Mouse (Mus musculus) heart, embryonic 13.5 days (tissue): ENCODE results near the gene Krtap22-2. TPM values are rescaled to one million over a fixed set of nuclear protein-coding genes. Genes with fewer than 3 reads are reported as not detected.
"Not testable (repeated sequence)": the region's sequence is repeated elsewhere in the genome, so short reads cannot be mapped to it uniquely, and the experiment has no call there.

Experiments
- ATAC-seq: fragments of 200-750 bp; cut with Nextera tagmentation; 2 replicates; pipeline ENCODE4 v1.8.0; 2017; ENCODE audit warnings: moderate TSS enrichment; ENCODE audit not compliant: insufficient number of reproducible peaks, low FRiP score, low TSS enrichment; ENCODE audit errors: extremely low read depth
- H3K27ac ChIP-seq: fragments of 300-500 bp; sonication (generic); replicated peaks from 2 replicates; pipeline ENCODE4 v1.5.1; 2015; ENCODE audit warnings: moderate library complexity, mild to moderate bottlenecking, inconsistent platforms
- H3K27me3 ChIP-seq: fragments of 300-500 bp; sonication (generic); replicated peaks from 2 replicates; pipeline ENCODE4 v1.6.1; 2015; ENCODE audit warnings: mild to moderate bottlenecking, inconsistent platforms
- H3K36me3 ChIP-seq: fragments of 300-500 bp; sonication (generic); 2 replicates; pipeline ENCODE4 v1.6.1; 2015; ENCODE audit warnings: mild to moderate bottlenecking, inconsistent platforms
- H3K4me1 ChIP-seq: fragments of 300-500 bp; sonication (generic); 2 replicates; pipeline ENCODE4 v1.6.1; 2015; ENCODE audit warnings: inconsistent platforms
- H3K4me2 ChIP-seq: fragments of 300-500 bp; sonication (generic); 2 replicates; pipeline ENCODE4 v1.6.1; 2015; ENCODE audit warnings: inconsistent platforms, mild to moderate bottlenecking, moderate library complexity
- H3K4me3 ChIP-seq: fragments of 300-500 bp; sonication (generic); 2 replicates; pipeline ENCODE4 v1.5.1; 2015; ENCODE audit warnings: moderate library complexity, mild to moderate bottlenecking, inconsistent platforms
- H3K9ac ChIP-seq: fragments of 300-500 bp; sonication (generic); 2 replicates; pipeline ENCODE4 v1.6.1; 2015; ENCODE audit warnings: inconsistent platforms, mild to moderate bottlenecking, moderate library complexity
- H3K9me3 ChIP-seq: fragments of 300-500 bp; sonication (generic); 2 replicates; pipeline ENCODE4 v1.6.1; 2016; ENCODE audit warnings: inconsistent platforms
- WGBS: fragments of 180-500 bp; shearing (Covaris S2); methylation state at CpG from one replicate; pipeline ENCODE4 v1.1.7; 2015; ENCODE audit warnings: mixed read lengths; 5-methylcytosine and 5-hydroxymethylcytosine counted together
- polyA plus RNA-seq: library from polyadenylated mRNA; unstranded; fragments of >200 nt; fragmentation: Nextera tagmentation; extraction: Ambion mirVana; gene quantifications from 2 replicates; pipeline ENCODE4 v1.2.1, GENCODE M21; 2015

Krtap22-2 gene
- not detected in 2 replicates for polyA plus RNA-seq

DNA sequence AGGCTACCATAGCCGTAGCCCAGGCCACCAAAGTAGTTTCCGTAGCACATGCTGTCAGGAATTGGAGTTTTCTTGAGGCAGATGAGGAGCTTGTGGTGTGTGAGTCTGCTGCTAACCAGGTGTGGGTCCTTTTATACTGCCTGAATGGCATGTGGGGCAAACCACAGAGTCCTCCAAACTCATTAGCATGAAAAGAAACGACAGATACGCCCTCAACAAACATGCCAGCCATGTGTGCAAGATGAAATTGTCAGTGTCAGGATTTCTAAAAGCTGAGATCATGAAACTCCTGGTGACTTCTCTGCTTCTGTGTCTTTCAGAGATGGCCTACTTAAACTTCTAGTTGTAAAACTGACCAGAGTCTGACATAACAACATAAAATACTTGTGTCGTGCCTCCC is at the start of gene Krtap22-2:
TSS of gene Krtap22-2 (minus strand) at position 101 of the 400 bp plus-strand sequence.
- H3K27ac ChIP-seq = no peak within 1 kb of the TSS
- no peaks in the 10 kb centered on the region for H3K27me3 ChIP-seq
- 69% methylated on average over 5 of the region's 5 CpGs for WGBS
- no peak within 1 kb of the TSS for H3K4me3 ChIP-seq
- no peaks in the 10 kb centered on the region for H3K9me3 ChIP-seq
- ATAC-seq = no peak
- no peak within 1 kb of the TSS for H3K4me2 ChIP-seq
- no peaks in the 10 kb centered on the region for H3K4me1 ChIP-seq
- H3K36me3 ChIP-seq = no peaks in the 10 kb centered on the region
- no peak within 1 kb of the TSS for H3K9ac ChIP-seq

DNA sequence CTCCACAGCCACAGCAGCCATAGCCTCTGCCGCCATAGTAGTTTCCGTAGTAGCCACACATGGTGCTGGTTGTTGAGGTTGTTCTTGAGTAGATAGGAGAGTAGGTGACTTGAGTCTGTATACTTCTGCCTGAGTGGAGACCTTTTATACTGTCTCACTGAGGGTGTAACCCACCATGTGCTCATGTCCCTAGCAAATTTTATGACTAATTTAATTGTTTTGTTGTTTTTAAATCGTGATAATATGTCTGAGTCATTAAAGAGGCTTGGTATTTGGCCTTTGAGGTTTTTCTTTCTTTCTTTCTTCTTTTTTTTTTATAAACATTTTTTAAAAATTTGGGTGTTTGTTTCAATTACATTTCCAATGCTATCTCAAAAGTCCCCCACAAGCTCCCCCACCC is 37.2 kb upstream of the Krtap22-2 start, which contains the start of gene Krtap6-5:
TSS of gene Krtap6-5 (minus strand) at position 101 of the 400 bp plus-strand sequence.
- Histone ChIP-seq H3K36me3 (no peaks in the 10 kb centered on the region), H3K9ac (no peak within 1 kb of the TSS), H3K27me3 (no peaks in the 10 kb centered on the region), H3K4me1 (no peaks in the 10 kb centered on the region), H3K4me3 (no peak within 1 kb of the TSS), H3K27ac (no peak within 1 kb of the TSS), H3K4me2 (no peak within 1 kb of the TSS), H3K9me3 (peaks cover 7% of the 10 kb centered on the region; the same call in 1 of the 2 replicates)
- 71% methylated on average over 3 of the region's 3 CpGs for WGBS
- ATAC-seq = no peak

DNA sequence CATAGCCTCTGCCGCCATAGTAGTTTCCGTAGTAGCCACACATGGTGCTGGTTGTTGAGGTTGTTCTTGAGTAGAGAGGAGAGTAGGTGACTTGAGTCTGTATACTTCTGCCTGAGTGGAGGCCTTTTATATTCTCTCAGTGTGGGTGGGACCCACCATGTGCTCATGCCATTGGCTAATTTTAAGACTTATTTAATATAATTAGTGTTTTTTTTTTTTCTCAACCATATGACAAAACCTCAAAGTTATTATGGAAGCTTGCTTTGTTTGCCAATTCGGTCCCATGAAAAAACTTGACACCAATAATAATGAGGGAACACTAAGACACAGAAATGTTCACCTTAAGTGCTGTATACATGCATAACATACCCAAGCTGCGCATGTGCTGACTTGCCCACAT is 30.8 kb upstream of the Krtap22-2 start, which contains the start of gene Gm10228:
TSS of gene Gm10228 (minus strand) at position 101 of the 400 bp plus-strand sequence.
- not testable (repeated sequence) for H3K27ac ChIP-seq, ATAC-seq
- WGBS = 85% methylated on average over 2 of the region's 4 CpGs

DNA sequence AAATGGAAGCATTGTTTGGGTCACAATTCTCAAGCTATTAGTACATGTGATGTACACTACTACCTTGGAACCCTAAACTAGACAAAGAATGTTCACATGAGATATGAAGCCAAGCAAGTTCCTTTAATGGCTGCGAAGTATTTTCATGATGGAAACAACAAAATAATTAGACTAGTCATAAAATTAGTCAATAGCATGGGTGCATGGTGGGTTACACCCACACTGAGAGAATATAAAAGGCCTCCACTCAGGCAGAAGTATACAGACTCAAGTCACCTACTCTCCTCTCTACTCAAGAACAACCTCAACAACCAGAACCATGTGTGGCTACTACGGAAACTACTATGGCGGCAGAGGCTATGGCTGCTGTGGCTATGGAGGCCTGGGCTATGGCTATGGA is 20.8 kb upstream of the Krtap22-2 start, which contains the start of gene Krtap6-1:
TSS of gene Krtap6-1 (plus strand) at position 301 of the 400 bp plus-strand sequence.
- H3K9me3 ChIP-seq, H3K36me3 ChIP-seq, H3K4me2 ChIP-seq, H3K4me1 ChIP-seq, ATAC-seq, H3K27ac ChIP-seq, H3K4me3 ChIP-seq, H3K27me3 ChIP-seq, H3K9ac ChIP-seq: not testable (repeated sequence)
- 86% methylated on average over 3 of the region's 3 CpGs for WGBS

More for the DNA sequence above, 30.8 kb upstream of the Krtap22-2 start, which contains the start of gene Gm10228:
- H3K9ac ChIP-seq, H3K36me3 ChIP-seq, H3K4me2 ChIP-seq, H3K4me3 ChIP-seq, H3K27me3 ChIP-seq, H3K9me3 ChIP-seq, H3K4me1 ChIP-seq: not testable (repeated sequence)

DNA sequence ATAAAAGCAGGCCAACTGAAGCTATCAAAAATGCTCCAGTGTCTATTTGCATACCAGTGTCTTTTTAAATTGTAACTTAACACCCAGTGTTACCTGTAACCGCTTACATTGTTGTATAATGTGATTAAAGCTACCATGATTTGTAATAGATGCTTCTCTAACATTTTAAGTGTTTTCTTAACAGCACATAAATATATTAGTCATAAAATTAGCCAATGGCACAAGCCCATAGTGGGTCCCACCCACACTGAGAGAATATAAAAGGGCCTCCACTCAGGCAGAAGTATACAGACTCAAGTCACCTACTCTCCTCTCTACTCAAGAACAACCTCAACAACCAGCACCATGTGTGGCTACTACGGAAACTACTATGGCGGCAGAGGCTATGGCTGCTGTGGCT is 4.4 kb upstream of the Krtap22-2 start, which contains the start of gene Gm10229:
TSS of gene Gm10229 (plus strand) at position 301 of the 400 bp plus-strand sequence.
- not testable (repeated sequence) for H3K9ac ChIP-seq, H3K9me3 ChIP-seq, H3K36me3 ChIP-seq, H3K4me1 ChIP-seq, H3K4me2 ChIP-seq, H3K27me3 ChIP-seq, ATAC-seq, H3K27ac ChIP-seq, H3K4me3 ChIP-seq
- WGBS = 84% methylated on average over 3 of the region's 3 CpGs

DNA sequence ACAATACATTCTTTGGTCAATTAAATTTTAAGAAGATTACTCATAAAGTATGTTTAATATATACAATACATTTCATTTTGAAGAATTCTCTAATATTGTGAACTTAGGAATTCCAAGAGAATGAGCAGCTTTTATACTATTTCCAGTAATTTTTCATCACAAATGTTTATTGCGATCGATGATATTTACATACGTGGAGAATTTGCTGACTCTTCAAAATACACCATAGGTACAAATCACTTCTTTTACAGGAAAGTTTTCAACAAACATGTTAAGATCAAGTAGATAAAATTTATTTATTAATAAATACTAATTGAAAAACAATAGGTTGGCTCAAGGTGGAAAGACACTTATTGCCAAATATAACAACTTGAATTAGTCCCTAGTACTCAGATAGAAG is 3.4 kb upstream of the Krtap22-2 start:
- 94% methylated on average over 3 of the region's 3 CpGs for WGBS
- ATAC-seq = no peak

DNA sequence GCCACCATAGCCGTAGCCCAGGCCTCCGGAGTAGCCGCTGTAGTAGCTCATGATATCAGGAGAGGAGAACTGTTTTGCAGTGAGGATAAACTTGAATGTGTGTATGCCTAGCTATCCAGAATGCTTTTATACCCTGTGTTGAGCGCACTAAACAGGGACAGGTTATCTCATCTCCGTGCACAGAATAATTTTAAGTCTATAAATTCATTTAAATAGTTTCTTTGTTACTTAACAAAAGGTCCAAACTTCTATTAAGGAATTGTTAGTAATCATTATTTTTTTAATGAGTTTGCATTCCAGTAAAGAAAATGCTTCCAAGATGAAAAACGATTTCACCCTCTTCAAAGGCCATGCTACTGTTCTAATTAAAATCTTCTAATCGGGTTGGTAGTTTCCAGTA is 47.8 kb downstream of the Krtap22-2 start, which contains the start of gene Krtap16-3:
TSS of gene Krtap16-3 (minus strand) at position 101 of the 400 bp plus-strand sequence.
- no peaks in the 10 kb centered on the region for H3K36me3 ChIP-seq
- no peak within 1 kb of the TSS for H3K27ac ChIP-seq
- no peak for ATAC-seq
- H3K4me2 ChIP-seq = no peak within 1 kb of the TSS
- 0 out of 2 replicates have a peak, but pooled peaks cover 9% of the 10 kb centered on the region for H3K9me3 ChIP-seq
- H3K9ac ChIP-seq = no peak within 1 kb of the TSS
- H3K4me1 ChIP-seq = no peaks in the 10 kb centered on the region
- WGBS = 79% methylated on average over 7 of the region's 7 CpGs
- no peaks in the 10 kb centered on the region for H3K27me3 ChIP-seq
- no peak within 1 kb of the TSS for H3K4me3 ChIP-seq

More for the DNA sequence above, 3.4 kb upstream of the Krtap22-2 start:
- Histone ChIP-seq H3K9me3 (no peaks in the 10 kb centered on the region), H3K9ac (no peak overlapping the region), H3K4me2 (no peak overlapping the region), H3K36me3 (no peaks in the 10 kb centered on the region), H3K4me3 (no peak overlapping the region), H3K27me3 (no peaks in the 10 kb centered on the region), H3K27ac (no peak overlapping the region), H3K4me1 (no peaks in the 10 kb centered on the region)

Other genes starting within 250 kb of the Krtap22-2 start
- not detected in 2 replicates for gene 2310057N15Rik, start 236.6 kb downstream of the Krtap22-2 start, polyA plus RNA-seq
- not detected in 2 replicates for gene Gm5965, start 232.9 kb downstream of the Krtap22-2 start, polyA plus RNA-seq
- gene Gm20741, start 198.5 kb downstream of the Krtap22-2 start, polyA plus RNA-seq = not detected in 2 replicates
- not detected in 2 replicates for gene Krtap15, start 190.5 kb downstream of the Krtap22-2 start, polyA plus RNA-seq
- not detected in 2 replicates for gene Krtap14, start 184.6 kb downstream of the Krtap22-2 start, polyA plus RNA-seq
- gene Krtap19-1, start 141.3 kb downstream of the Krtap22-2 start, polyA plus RNA-seq = not detected in 2 replicates
- gene Krtap19-2, start 136.5 kb downstream of the Krtap22-2 start, polyA plus RNA-seq = not detected in 2 replicates
- not detected in 2 replicates for gene Krtap19-3, start 132.7 kb downstream of the Krtap22-2 start, polyA plus RNA-seq
- not detected in 2 replicates for gene Krtap19-4, start 125.7 kb downstream of the Krtap22-2 start, polyA plus RNA-seq
- gene Krtap19-5, start 114.3 kb downstream of the Krtap22-2 start, polyA plus RNA-seq = not detected in 2 replicates
- gene Krtap19-9b, start 78.5 kb downstream of the Krtap22-2 start, polyA plus RNA-seq = not detected in 2 replicates
- gene Krtap16-3, start 47.9 kb downstream of the Krtap22-2 start, polyA plus RNA-seq = not detected in 2 replicates
- gene Gm10229, start 4.5 kb upstream of the Krtap22-2 start, polyA plus RNA-seq = not detected in 2 replicates
- not detected in 2 replicates for gene Krtap6-1, start 20.9 kb upstream of the Krtap22-2 start, polyA plus RNA-seq
- not detected in 2 replicates for gene Gm10228, start 30.7 kb upstream of the Krtap22-2 start, polyA plus RNA-seq
- not detected in 2 replicates for gene Krtap6-5, start 37.1 kb upstream of the Krtap22-2 start, polyA plus RNA-seq
- not detected in 2 replicates for gene 1110025L11Rik, start 53.2 kb upstream of the Krtap22-2 start, polyA plus RNA-seq
- gene Krtap6-3, start 73.3 kb upstream of the Krtap22-2 start, polyA plus RNA-seq = not detected in 2 replicates
- not detected in 2 replicates for gene Gm6358, start 130.1 kb upstream of the Krtap22-2 start, polyA plus RNA-seq
- gene Gm10061, start 140.3 kb upstream of the Krtap22-2 start, polyA plus RNA-seq = not detected in 2 replicates
- not detected in 2 replicates for gene Gm9789, start 147.2 kb upstream of the Krtap22-2 start, polyA plus RNA-seq
- not detected in 2 replicates for gene Gm7735, start 158.7 kb upstream of the Krtap22-2 start, polyA plus RNA-seq
- not detected in 2 replicates for gene 1110057P08Rik, start 164.0 kb upstream of the Krtap22-2 start, polyA plus RNA-seq
- not detected in 2 replicates for gene Krtap20-2, start 195.1 kb upstream of the Krtap22-2 start, polyA plus RNA-seq